Mouse (Mus musculus) spleen, adult 2 months (tissue): ENCODE measurements at regions not wholly inside any gene's neighbourhood (a gene's known extent, or its start where the extent isn't known, plus 50 kb on each side); places are given as distances from the start of the nearest gene placed in this dataset.

Source experiments
- DNase-seq, 2 experiments: peaks; one replicate each; pipeline versions ENCODE4 v3.0.0 to v3.0.0-alpha.2; 2012 to 2021; ENCODE audit warnings: low spot score in 2 of 2, low read depth in 1 of 2
- H3K27ac ChIP-seq: fragments of 200-500 bp; 2 replicates; pipeline ENCODE4 v1.5.1; 2012; ENCODE audit warnings: low read length, inconsistent platforms; ENCODE audit not compliant: insufficient read depth
- H3K27me3 ChIP-seq: fragments of 200-500 bp; 2 replicates; pipeline ENCODE4 v1.6.1; 2012; ENCODE audit warnings: mild to moderate bottlenecking, moderate library complexity, low read length, inconsistent platforms; ENCODE audit not compliant: control insufficient read depth, insufficient read depth
- H3K36me3 ChIP-seq: fragments of 200-500 bp; 2 replicates; pipeline ENCODE4 v1.6.1; 2012; ENCODE audit warnings: mild to moderate bottlenecking, low read length, inconsistent platforms; ENCODE audit not compliant: control insufficient read depth, insufficient read depth
- H3K4me1 ChIP-seq: fragments of 200-500 bp; 2 replicates; pipeline ENCODE4 v1.6.1; 2011; ENCODE audit warnings: inconsistent platforms; ENCODE audit not compliant: control insufficient read depth, insufficient read depth, insufficient read length
- H3K4me3 ChIP-seq: fragments of 200-500 bp; 2 replicates; pipeline ENCODE4 v1.5.1; 2011; ENCODE audit warnings: mild to moderate bottlenecking, inconsistent platforms; ENCODE audit not compliant: insufficient read depth, insufficient read length; ENCODE audit errors: extremely low read depth
- CTCF ChIP-seq: fragments of 200-500 bp; IDR thresholded peaks from 2 replicates; pipeline ENCODE4 v1.5.1; 2011; ENCODE audit warnings: mild to moderate bottlenecking, inconsistent platforms; ENCODE audit not compliant: insufficient read depth, insufficient read length, insufficient replicate concordance; ENCODE audit errors: extremely low read depth
- POLR2A ChIP-seq: fragments of 200-500 bp; IDR thresholded peaks from 2 replicates; pipeline ENCODE4 v1.6.1; 2011; ENCODE audit warnings: low read depth, low read length, inconsistent platforms
- WGBS: fragments of 180-500 bp; shearing (Covaris S2); methylation state at CpG from one replicate; pipeline ENCODE4 v1.1.7; 2018; 5-methylcytosine and 5-hydroxymethylcytosine counted together

DNA sequence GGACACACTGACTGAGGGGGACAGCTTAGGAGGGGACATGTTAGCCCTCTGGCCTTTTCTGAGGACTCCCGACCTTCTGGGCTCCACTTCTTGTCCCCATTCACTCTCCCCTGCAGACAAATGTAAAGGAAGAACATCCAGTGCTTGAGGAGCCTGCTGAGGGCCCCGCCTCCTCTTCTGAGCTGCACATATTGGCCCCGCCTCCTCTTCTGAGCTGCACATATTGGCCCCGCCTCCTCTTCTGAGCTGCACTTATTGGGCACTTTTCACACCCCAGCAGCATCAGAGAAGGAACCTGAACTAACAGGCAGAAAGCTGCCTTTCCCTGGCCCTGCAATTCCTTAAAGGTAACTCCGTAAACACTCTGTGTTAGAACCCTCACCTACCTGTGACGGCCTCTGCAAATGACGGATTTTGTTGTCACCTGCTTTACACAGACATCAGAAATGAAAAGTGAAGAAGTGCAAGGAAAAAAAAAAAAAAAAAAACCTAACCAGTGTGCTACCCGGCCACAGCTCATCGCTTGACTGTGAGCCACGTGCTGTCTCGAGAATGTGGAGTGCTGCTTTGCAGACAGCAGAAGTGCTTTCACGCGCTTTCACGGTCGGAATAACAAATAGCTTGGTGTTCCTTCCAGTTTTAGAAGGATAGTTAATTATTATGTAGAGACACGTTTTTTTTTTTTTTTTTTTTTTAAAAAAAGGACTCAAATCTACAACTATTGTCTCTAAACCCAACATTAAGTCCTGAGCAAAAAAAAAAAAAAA lies 96.5 kb downstream of the Ddx11 start:
- TF ChIP-seq POLR2A, result no peak
- no peak for TF ChIP-seq CTCF
- DNase-seq, result no peak
- Histone ChIP-seq H3K36me3 (no peaks in the 10 kb centered on the region), H3K27ac (no peak overlapping the region), H3K4me1 (no peaks in the 10 kb centered on the region), H3K4me3 (no peak overlapping the region), H3K27me3 (no peaks in the 10 kb centered on the region)
- WGBS, result 79% methylated on average over 16 of the region's 16 CpGs

- Histone ChIP-seq H3K36me3 (no peaks in the 10 kb centered on the region), H3K27ac (no peak overlapping the region), H3K27me3 (no peaks in the 10 kb centered on the region), H3K4me3 (no peak overlapping the region), H3K4me1 (no peaks in the 10 kb centered on the region)
- 11% methylated on average over 8 of the region's 8 CpGs for whole genome bisulfite sequencing
- TF ChIP-seq CTCF, result peak; percentile 50; the same call in 1 of the 2 replicates
- no peak for TF ChIP-seq POLR2A
- peak in 1 of 2 experiments; percentile 28 for DNase-seq
These were observed 97.9 kb downstream of the Ddx11 start for GRCm38 (mm10) chr17:66221256-66221655.

DNA sequence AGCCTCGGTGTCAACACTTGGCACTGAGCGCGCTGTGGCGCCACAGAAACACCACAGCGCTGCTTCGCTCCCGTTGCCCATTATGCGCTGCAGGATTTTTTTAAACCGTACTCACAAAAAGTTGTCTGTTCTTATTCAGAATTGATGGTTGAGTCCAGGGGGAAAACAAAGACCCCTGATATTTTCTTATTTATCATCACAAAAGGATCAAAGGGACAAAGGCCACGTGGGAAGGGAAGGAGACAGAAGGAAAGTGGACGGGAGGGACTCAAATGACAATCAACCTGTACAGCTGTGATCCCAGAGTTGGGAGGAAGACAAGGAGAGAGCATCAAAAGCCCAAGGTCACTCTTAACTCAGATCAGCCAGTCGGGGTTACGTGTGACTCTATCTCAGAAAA lies 100.4 kb downstream of the Ddx11 start:
- WGBS, result 89% methylated on average over 13 of the region's 13 CpGs
- Histone ChIP-seq H3K27me3 (no peaks in the 10 kb centered on the region), H3K4me1 (no peaks in the 10 kb centered on the region), H3K4me3 (no peak overlapping the region), H3K27ac (no peak overlapping the region), H3K36me3 (no peaks in the 10 kb centered on the region)
- DNase-seq, result no peak
- TF ChIP-seq CTCF (no peak), POLR2A (no peak)

DNA sequence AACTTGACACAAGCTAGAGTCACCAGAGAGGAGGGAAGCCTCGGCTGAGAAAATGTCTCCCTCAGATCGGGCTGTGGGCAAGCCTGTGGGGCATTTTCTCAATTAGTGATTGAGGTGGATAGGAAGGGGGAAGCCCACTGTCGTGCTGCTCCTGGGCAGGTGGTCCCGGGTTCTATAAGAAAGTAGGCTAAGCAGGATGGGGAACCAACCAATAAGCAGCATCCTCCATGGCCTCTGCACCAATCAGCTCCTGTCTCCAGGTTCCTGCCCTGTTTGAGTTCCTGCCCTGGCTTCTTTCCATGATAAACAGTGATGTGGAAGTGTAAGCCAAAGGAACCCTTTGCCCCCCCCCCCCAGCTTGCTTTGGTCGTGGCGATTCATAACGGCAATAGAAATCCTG lies 100.9 kb downstream of the Ddx11 start:
- no peaks in the 10 kb centered on the region for H3K27me3 ChIP-seq
- no peaks in the 10 kb centered on the region for H3K36me3 ChIP-seq
- no peak for DNase-seq
- WGBS, result 68% methylated on average over 7 of the region's 7 CpGs
- H3K4me3 ChIP-seq, result no peak overlapping the region
- H3K4me1 ChIP-seq, result no peaks in the 10 kb centered on the region
- no peak overlapping the region for H3K27ac ChIP-seq
- TF ChIP-seq CTCF, result no peak
- no peak for TF ChIP-seq POLR2A

- DNase-seq, result no peak
- Histone ChIP-seq H3K27me3 (no peaks in the 10 kb centered on the region), H3K36me3 (no peaks in the 10 kb centered on the region), H3K4me1 (no peaks in the 10 kb centered on the region), H3K27ac (no peak overlapping the region), H3K4me3 (no peak overlapping the region)
- no peak for TF ChIP-seq CTCF
- no peak for TF ChIP-seq POLR2A
- 83% methylated on average over 8 of the region's 8 CpGs for WGBS
These were observed 109.1 kb downstream of the Ddx11 start for GRCm38 (mm10) chr17:66232391-66232790.

- 64% methylated on average over 18 of the region's 18 CpGs for WGBS
- Histone ChIP-seq H3K27ac (no peak overlapping the region), H3K27me3 (no peaks in the 10 kb centered on the region), H3K4me1 (no peaks in the 10 kb centered on the region), H3K4me3 (no peak overlapping the region), H3K36me3 (no peaks in the 10 kb centered on the region)
- TF ChIP-seq POLR2A (no peak), CTCF (no peak)
- no peak for DNase-seq
These were observed 109.6 kb downstream of the Ddx11 start for GRCm38 (mm10) chr17:66232891-66233421.

DNA sequence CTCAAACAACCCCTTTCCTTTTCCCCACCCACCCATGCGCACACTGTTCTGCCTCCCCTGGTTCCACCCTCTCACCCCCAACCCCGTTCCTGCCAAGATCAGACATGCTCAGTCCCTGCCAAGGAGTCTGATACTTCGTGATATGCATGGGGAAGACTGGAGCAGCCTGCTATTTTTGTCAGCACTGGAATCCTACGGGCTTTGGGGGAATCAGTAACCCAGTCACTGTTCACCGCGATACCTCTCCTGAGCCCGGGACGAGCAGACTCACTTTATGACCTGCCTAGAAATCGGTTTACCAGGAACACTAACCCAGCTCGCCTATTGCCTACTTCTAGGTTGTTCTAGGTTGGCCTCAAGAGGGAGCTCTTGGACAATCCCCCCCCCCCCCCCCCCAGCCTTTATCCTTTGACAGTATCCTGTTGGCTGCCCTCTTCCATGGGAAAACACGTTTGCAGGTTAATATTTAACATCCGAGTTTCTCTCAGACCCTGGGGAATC lies 110.2 kb downstream of the Ddx11 start:
- no peak for TF ChIP-seq CTCF
- TF ChIP-seq POLR2A, result no peak

More for the DNA sequence above, 110.2 kb downstream of the Ddx11 start:
- WGBS, result 43% methylated on average over 12 of the region's 12 CpGs
- Histone ChIP-seq H3K4me1 (no peaks in the 10 kb centered on the region), H3K4me3 (no peak overlapping the region), H3K27me3 (no peaks in the 10 kb centered on the region), H3K36me3 (no peaks in the 10 kb centered on the region), H3K27ac (no peak overlapping the region)
- DNase-seq, result no peak
